Mouse (Mus musculus) thymus, adult 2 months (tissue): ENCODE results near the gene Trank1.

Source experiments
- CTCF ChIP-seq: fragments of 200-500 bp; IDR thresholded peaks from 2 replicates; pipeline ENCODE4 v1.5.1; 2012; ENCODE audit warnings: mild to moderate bottlenecking, control low read depth, low read length, moderate library complexity, borderline replicate concordance; ENCODE audit not compliant: control insufficient read depth, poor library complexity, insufficient read depth; ENCODE audit errors: extremely low read depth
- POLR2A ChIP-seq: fragments of 200-500 bp; IDR thresholded peaks from 2 replicates; pipeline ENCODE4 v1.6.1; 2012; ENCODE audit warnings: mild to moderate bottlenecking, low read length, control low read depth, moderate library complexity; ENCODE audit not compliant: control insufficient read depth, poor library complexity, insufficient read depth; ENCODE audit errors: extremely low read depth

DNA sequence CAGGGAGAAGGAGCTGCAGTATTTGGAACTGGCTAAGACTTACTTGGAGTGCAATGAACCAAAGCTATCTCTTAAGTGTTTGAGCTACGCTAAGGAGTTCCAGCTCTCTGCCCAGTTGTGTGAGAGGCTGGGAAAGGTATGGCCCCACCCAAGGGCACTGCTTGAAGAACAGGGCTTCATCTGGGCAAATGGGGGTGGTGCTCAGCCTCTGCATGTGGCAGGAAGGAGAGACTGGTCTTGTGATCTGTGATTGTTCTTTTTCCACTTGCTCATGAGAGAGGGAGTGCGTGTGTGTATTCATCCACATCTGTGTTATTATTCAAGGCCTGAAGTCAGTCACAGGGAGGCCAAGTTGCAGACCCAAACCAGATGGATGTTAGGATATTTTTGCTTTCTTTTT, 75.0 kb downstream of the Trank1 start:
- TF ChIP-seq CTCF (no peak), POLR2A (no peak)
